Mouse (Mus musculus) forebrain, embryonic 13.5 days (tissue): Measurements from ENCODE around the gene Atp2b4. TPM values are rescaled to one million over a fixed set of nuclear protein-coding genes. Genes with fewer than 3 reads are reported as not detected.

Experiments
- ATAC-seq: fragments of 200-750 bp; cut with Nextera tagmentation; 2 replicates; pipeline ENCODE4 v1.8.0; 2017
- H3K27ac ChIP-seq: fragments of 300-500 bp; sonication (generic); 2 replicates; pipeline ENCODE4 v1.5.1; 2015; ENCODE audit warnings: inconsistent platforms, mild to moderate bottlenecking, moderate library complexity
- H3K27me3 ChIP-seq: fragments of 300-500 bp; sonication (generic); 2 replicates; pipeline ENCODE4 v1.6.1; 2015; ENCODE audit warnings: mild to moderate bottlenecking, inconsistent platforms
- H3K36me3 ChIP-seq: fragments of 300-500 bp; sonication (generic); 2 replicates; pipeline ENCODE4 v1.6.1; 2015; ENCODE audit warnings: mild to moderate bottlenecking, inconsistent platforms; ENCODE audit not compliant: poor library complexity, severe bottlenecking
- H3K4me1 ChIP-seq: fragments of 300-500 bp; sonication (generic); 2 replicates; pipeline ENCODE4 v1.6.1; 2015; ENCODE audit warnings: inconsistent platforms
- H3K4me2 ChIP-seq: fragments of 300-500 bp; sonication (generic); 2 replicates; pipeline ENCODE4 v1.6.1; 2015; ENCODE audit warnings: inconsistent platforms, mild to moderate bottlenecking, moderate library complexity
- H3K4me3 ChIP-seq: fragments of 300-500 bp; sonication (generic); 2 replicates; pipeline ENCODE4 v1.5.1; 2015; ENCODE audit warnings: mild to moderate bottlenecking, inconsistent platforms
- H3K9ac ChIP-seq: fragments of 300-500 bp; sonication (generic); 2 replicates; pipeline ENCODE4 v1.6.1; 2015; ENCODE audit warnings: mild to moderate bottlenecking, inconsistent platforms
- H3K9me3 ChIP-seq: fragments of 300-500 bp; sonication (generic); replicated peaks from 2 replicates; pipeline ENCODE4 v1.6.1; 2016; ENCODE audit warnings: inconsistent platforms
- WGBS: fragments of 180-500 bp; shearing (Covaris S2); methylation state at CpG from one replicate; pipeline ENCODE4 v1.1.7; 2015; 5-methylcytosine and 5-hydroxymethylcytosine counted together
- polyA plus RNA-seq: library from polyadenylated mRNA; unstranded; fragments of >200 nt; fragmentation: Nextera tagmentation; extraction: Ambion mirVana; gene quantifications from 2 replicates; pipeline ENCODE4 v1.2.1, GENCODE M21; 2015

Gene Atp2b4
- polyA plus RNA-seq, 1 experiment from 2014 or later = 6.7 TPM

DNA sequence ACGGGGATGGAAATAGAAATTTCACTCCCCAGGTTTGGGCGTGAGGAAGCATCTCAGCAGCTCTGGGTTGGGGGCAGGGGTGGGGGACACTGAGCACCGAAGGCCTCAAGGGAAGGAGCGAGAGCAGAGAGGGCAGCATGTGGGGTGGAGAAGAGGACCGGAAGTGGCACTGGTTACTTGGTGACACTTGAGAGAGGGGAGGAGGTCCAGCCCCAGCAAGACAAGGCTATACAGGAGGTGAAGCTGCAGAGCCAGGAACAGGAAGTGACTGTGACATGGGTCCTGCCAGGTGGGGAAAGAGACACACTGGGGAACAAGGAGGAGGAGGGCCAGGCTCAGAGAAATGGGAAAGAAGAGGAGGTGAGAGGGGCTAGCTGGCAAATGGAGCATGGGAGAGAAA lies 20.3 kb upstream of the Atp2b4 start:
- Histone ChIP-seq H3K9ac (no peak overlapping the region), H3K27me3 (no peaks in the 10 kb centered on the region), H3K4me2 (no peak overlapping the region), H3K27ac (no peak overlapping the region; the same call in 1 of the 2 replicates), H3K36me3 (no peaks in the 10 kb centered on the region), H3K4me1 (peaks cover 26% of the 10 kb centered on the region), H3K9me3 (no peaks in the 10 kb centered on the region), H3K4me3 (no peak overlapping the region)
- ATAC-seq = no peak
- 69% methylated on average over 5 of the region's 5 CpGs for WGBS

- no peak for ATAC-seq
- WGBS = 76% methylated on average over 1 of the region's 2 CpGs
- H3K4me3 ChIP-seq = no peak overlapping the region
Measured at GRCm38 (mm10) chr1:133820100-133820499, 19.3 kb upstream of the Atp2b4 start.

DNA sequence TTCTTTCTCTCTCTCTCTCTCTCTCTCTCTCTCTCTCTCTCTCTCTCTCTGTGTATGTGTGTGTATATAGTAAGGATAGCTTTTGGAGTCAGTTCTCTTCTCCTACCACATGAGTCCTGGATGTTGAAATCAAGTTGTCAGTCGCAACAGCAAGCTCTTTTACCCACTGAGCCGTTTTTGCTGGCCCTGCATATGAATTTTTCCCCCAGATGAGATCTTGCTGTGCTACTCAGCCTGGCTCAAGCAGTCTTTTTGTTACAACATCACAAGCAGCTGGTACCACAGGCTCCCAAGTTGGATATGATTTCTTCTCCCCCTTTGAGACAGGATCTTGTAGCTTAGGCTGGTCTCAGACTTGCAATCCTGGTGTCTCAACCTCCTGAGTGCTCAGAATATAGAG lies 17.7 kb upstream of the Atp2b4 start:
- H3K9ac ChIP-seq = no peak overlapping the region
- WGBS = 91% methylated on average over 2 of the region's 2 CpGs
- H3K4me1 ChIP-seq = peaks cover 16% of the 10 kb centered on the region
- no peak overlapping the region for H3K4me2 ChIP-seq
- no peaks in the 10 kb centered on the region for H3K36me3 ChIP-seq
- H3K27me3 ChIP-seq = no peaks in the 10 kb centered on the region
- H3K9me3 ChIP-seq = no peaks in the 10 kb centered on the region
- H3K27ac ChIP-seq = no peak overlapping the region
- no peak for ATAC-seq
- H3K4me3 ChIP-seq = no peak overlapping the region

More at GRCm38 (mm10) chr1:133820100-133820499, 19.3 kb upstream of the Atp2b4 start:
- H3K27ac ChIP-seq = no peak overlapping the region
- no peak overlapping the region for H3K4me2 ChIP-seq
- H3K4me1 ChIP-seq = peaks cover 19% of the 10 kb centered on the region
- no peaks in the 10 kb centered on the region for H3K36me3 ChIP-seq
- no peak overlapping the region for H3K9ac ChIP-seq
- H3K27me3 ChIP-seq = no peaks in the 10 kb centered on the region
- no peaks in the 10 kb centered on the region for H3K9me3 ChIP-seq

- 73% methylated on average over 12 of the region's 12 CpGs for WGBS
- no peaks in the 10 kb centered on the region for H3K9me3 ChIP-seq
- no peak overlapping the region for H3K4me3 ChIP-seq
- no peak for ATAC-seq
- H3K36me3 ChIP-seq = no peaks in the 10 kb centered on the region
- H3K4me1 ChIP-seq = peaks cover 4% of the 10 kb centered on the region; the same call in 1 of the 2 replicates
- no peaks in the 10 kb centered on the region for H3K27me3 ChIP-seq
- no peak overlapping the region for H3K9ac ChIP-seq
- no peak overlapping the region for H3K4me2 ChIP-seq
- no peak overlapping the region for H3K27ac ChIP-seq
Measured at GRCm38 (mm10) chr1:133815747-133816491, 15.1 kb upstream of the Atp2b4 start.

DNA sequence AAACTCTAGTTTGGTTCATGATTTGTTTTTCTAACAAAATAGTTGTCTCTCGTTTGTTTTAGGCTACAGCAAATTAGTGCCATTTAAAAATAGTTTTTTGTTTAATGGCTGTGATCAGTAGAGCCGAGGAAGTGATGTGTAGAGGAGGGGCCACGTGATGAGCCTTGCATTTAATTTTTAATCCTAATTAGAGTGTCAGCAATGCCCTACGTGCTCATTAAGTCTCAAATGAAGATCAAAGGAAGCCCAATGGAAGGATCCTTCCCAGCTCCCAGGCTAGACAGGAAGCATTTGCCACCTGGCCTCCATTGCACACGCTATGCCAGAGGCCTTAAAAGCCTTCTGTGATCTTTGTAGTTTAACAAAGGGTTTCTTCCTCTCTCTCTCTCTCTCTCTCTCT lies 8.5 kb upstream of the Atp2b4 start:
- H3K9me3 ChIP-seq = no peaks in the 10 kb centered on the region
- no peak for ATAC-seq
- no peak overlapping the region for H3K4me2 ChIP-seq
- peaks cover 3% of the 10 kb centered on the region; the same call in 1 of the 2 replicates for H3K4me1 ChIP-seq
- no peaks in the 10 kb centered on the region for H3K27me3 ChIP-seq
- H3K36me3 ChIP-seq = no peaks in the 10 kb centered on the region
- 29% methylated on average over 5 of the region's 5 CpGs for WGBS
- no peak overlapping the region for H3K9ac ChIP-seq
- no peak overlapping the region for H3K27ac ChIP-seq
- H3K4me3 ChIP-seq = no peak overlapping the region

DNA sequence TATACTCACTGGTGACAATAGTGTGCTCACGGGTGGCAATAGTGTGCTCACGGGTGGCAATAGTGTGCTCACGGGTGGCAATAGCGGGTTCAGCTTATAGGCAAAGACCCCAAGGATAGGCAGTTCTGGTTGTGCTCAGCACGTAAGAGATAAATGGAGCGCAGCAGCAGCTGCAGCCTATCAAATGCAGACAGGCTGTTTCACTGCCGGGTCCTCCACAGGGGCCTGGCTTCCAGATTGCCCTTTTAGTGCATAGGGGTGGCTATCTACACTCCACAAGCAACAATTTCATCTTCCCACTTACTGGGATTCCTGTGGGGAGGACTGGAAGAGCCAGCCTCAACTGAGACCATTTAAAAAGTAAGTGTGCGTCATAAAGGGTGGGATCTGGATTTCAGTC lies 7.2 kb upstream of the Atp2b4 start:
- Histone ChIP-seq H3K27ac (no peak overlapping the region), H3K4me2 (no peak overlapping the region), H3K27me3 (0 out of 2 replicates have a peak, but pooled peaks cover 7% of the 10 kb centered on the region), H3K9ac (no peak overlapping the region), H3K4me1 (peaks cover 3% of the 10 kb centered on the region; the same call in 1 of the 2 replicates), H3K36me3 (no peaks in the 10 kb centered on the region), H3K4me3 (no peak overlapping the region), H3K9me3 (no peaks in the 10 kb centered on the region)
- WGBS = 89% methylated on average over 8 of the region's 8 CpGs
- no peak for ATAC-seq

GRCm38 (mm10) chr1:133801743-133802142 lies 902 bp upstream of the Atp2b4 start:
- H3K4me3 ChIP-seq = no peak overlapping the region
- peaks cover 37% of the 10 kb centered on the region for H3K4me1 ChIP-seq
- H3K9me3 ChIP-seq = no peaks in the 10 kb centered on the region
- 74% methylated on average over 5 of the region's 5 CpGs for WGBS
- H3K4me2 ChIP-seq = 0 out of 2 replicates have a peak overlapping the region, but pooled peaks have one; percentile 89
- H3K9ac ChIP-seq = no peak overlapping the region
- no peak overlapping the region for H3K27ac ChIP-seq
- H3K36me3 ChIP-seq = no peaks in the 10 kb centered on the region
- H3K27me3 ChIP-seq = peaks cover 26% of the 10 kb centered on the region
- ATAC-seq = no peak

DNA sequence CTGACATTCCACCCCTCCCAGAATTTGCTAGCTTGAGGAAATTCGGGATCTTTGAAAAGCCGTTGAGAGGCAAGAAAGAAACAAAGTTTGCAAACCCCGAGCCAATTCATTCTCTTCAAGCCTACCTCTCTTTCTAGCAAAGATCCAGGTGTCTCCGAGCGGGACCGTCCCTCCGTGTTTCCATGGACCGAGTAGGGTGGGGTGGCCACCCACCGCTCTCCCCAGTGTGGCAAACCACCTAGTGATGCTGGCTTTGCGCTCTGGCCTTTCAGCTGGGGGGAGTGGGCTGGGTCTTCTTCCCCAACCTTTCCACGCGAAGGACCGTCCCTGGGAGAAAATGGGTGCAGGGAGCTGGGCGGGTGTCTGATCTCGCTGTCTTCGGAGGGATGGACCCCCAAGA lies 329 bp downstream of the Atp2b4 start:
- no peak overlapping the region for H3K27ac ChIP-seq
- no peak for ATAC-seq

GRCm38 (mm10) chr1:133799686-133800445 lies 975 bp downstream of the Atp2b4 start:
- Histone ChIP-seq H3K27me3 (peaks cover 26% of the 10 kb centered on the region), H3K9me3 (no peaks in the 10 kb centered on the region), H3K4me2 (peak overlapping the region; percentile 89), H3K9ac (no peak overlapping the region), H3K4me3 (peak overlapping the region; percentile 49), H3K36me3 (no peaks in the 10 kb centered on the region), H3K4me1 (peaks cover 37% of the 10 kb centered on the region), H3K27ac (no peak overlapping the region)
- ATAC-seq = no peak
- 2% methylated on average over 21 of the region's 21 CpGs for WGBS

More for the DNA sequence above, 329 bp downstream of the Atp2b4 start:
- Histone ChIP-seq H3K4me1 (peaks cover 37% of the 10 kb centered on the region), H3K27me3 (peaks cover 26% of the 10 kb centered on the region), H3K9ac (peak overlapping the region; percentile 54), H3K36me3 (no peaks in the 10 kb centered on the region), H3K9me3 (no peaks in the 10 kb centered on the region), H3K4me2 (peak overlapping the region; percentile 89), H3K4me3 (peak overlapping the region; percentile 49)
- WGBS = under 1% methylated on average over 16 of the region's 16 CpGs

DNA sequence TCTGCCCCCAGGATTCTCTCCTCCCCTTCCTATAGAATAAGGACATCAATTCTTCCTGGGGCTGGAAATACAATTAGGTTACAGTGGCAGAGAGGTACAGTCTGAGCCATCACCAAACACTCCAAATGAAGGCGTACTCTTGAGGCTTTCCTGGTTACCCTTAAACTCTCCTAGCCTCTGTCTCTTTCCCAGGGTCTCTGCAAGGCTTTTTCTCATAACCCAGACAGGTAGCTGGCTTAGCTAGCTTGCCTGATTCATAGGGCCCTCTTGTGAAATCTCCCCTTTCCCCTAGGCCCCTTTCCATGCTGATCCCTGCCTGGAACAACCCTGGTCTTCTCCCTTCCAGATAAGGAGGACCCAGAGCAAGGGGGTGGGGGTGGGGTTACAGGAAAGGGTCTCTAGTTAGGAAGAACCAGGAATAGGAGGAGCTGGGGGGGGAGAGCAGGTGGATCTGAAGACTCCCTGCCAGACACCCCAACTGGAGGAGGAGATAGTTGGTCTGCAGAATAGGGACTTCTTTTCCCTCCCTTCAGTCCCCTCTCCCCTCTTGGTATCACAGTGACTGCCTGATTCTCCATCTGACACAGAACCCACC lies 1.9 kb downstream of the Atp2b4 start:
- Histone ChIP-seq H3K4me3 (no peak overlapping the region), H3K36me3 (no peaks in the 10 kb centered on the region), H3K9ac (no peak overlapping the region), H3K4me2 (peak overlapping the region; percentile 89), H3K9me3 (no peaks in the 10 kb centered on the region), H3K4me1 (peaks cover 37% of the 10 kb centered on the region), H3K27ac (no peak overlapping the region), H3K27me3 (peaks cover 26% of the 10 kb centered on the region)
- no peak for ATAC-seq
- WGBS = 69% methylated on average over 1 of the region's 1 CpGs

DNA sequence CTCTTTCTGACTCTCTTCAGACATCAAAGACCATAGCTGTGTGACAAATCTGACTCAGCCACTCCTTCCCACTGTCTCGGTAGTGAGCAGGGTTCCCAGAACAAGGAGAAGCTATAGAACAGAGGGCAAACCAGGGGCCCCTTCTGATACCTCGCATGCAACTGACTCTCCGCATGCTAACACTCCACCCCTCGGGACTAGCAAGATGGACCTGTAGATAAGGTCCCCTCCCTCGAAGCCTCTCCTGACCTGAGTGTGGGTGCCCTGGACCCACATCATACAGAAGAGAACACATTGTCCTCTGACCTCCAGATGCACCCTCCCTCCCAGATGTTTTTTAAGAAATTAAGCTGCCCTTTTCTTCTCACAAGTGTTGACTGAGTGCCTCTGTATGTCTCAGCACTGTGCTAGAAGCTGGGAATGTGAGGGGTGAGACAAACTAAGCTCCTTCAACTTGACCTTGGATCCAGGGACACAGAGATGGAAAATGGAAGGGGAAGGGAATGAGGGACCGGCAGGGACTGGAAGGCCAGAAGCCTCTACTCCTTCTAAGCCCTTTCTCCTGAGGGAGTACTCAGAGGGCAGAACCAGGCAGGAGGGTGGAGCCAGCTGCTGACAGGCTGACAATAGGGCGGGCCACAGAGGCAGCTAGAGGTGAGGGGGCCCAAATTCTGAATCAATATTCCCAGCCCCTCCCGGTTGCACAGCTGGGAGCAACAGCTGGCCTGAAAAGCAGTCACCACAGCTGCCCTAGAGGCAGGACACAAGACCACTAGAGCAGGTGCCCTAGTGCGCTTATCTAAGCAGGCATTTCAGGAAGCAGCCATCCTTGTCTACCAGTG lies 2.6 kb downstream of the Atp2b4 start:
- Histone ChIP-seq H3K27ac (no peak overlapping the region), H3K4me1 (peaks cover 37% of the 10 kb centered on the region), H3K9ac (no peak overlapping the region), H3K36me3 (no peaks in the 10 kb centered on the region), H3K4me3 (no peak overlapping the region), H3K4me2 (peak overlapping the region; percentile 0), H3K27me3 (peaks cover 21% of the 10 kb centered on the region), H3K9me3 (no peaks in the 10 kb centered on the region)
- WGBS = 30% methylated on average over 9 of the region's 9 CpGs
- ATAC-seq = no peak
